Mouse (Mus musculus): ENCODE results near the gene D630045J12Rik. TPM values are rescaled to one million over a fixed set of nuclear protein-coding genes. Genes with fewer than 3 reads are reported as not detected.

D630045J12Rik gene
- polyA plus RNA-seq, 1 experiment from 2014 or later = 18.8 TPM

DNA sequence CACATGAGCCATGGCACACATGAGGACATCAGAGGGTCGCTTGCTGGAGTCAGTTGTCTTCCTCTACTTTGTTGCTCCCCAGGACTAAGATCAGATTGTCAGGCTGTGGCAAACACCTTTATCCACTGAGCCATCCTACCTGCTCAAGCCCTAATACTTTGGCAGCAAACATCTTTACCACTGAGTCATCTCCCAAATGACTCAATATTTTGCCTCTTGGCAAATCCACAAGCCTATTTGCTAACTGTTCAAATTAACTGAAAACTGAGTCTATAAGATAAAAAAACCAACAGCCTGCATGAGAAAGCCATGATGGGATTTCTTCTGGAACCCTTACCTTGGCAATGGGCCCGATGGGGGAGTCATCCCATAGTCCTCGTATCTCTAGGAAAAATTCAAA is 114.7 kb downstream of the D630045J12Rik start:
- Histone ChIP-seq H3K4me3 (replicated peaks; ENCODE audit: low read length) (no peak overlapping the region), H3K9ac (no peak overlapping the region), H3K27ac (no peak overlapping the region), H3K27me3 (ENCODE audit: control insufficient read depth, insufficient read depth, low read length) (no peaks in the 10 kb centered on the region), H3K9me3 (ENCODE audit: control insufficient read depth, low read length) (no peaks in the 10 kb centered on the region), H3K36me3 (replicated peaks; ENCODE audit: control insufficient read depth, insufficient read depth) (peaks cover 83% of the 10 kb centered on the region), H3K4me1 (replicated peaks; ENCODE audit: control insufficient read depth, insufficient read depth, low read length) (no peaks in the 10 kb centered on the region), H3K4me2 (replicated peaks) (no peak overlapping the region)
- no peak for DNase-seq (ENCODE audit: low spot score)
- no peak for ATAC-seq (ENCODE audit: low FRiP score)
- WGBS = 93% methylated on average over 3 of the region's 3 CpGs

GRCm38 (mm10) chr6:38134806-38135559 is 118.8 kb downstream of the D630045J12Rik start:
- DNase-seq (ENCODE audit: low spot score) = no peak
- H3K27ac ChIP-seq = no peak overlapping the region
- H3K9ac ChIP-seq = no peak overlapping the region
- H3K36me3 ChIP-seq (replicated peaks; ENCODE audit: control insufficient read depth, insufficient read depth) = peaks cover 68% of the 10 kb centered on the region
- no peak overlapping the region for H3K4me2 ChIP-seq (replicated peaks)
- H3K27me3 ChIP-seq (ENCODE audit: control insufficient read depth, insufficient read depth, low read length) = no peaks in the 10 kb centered on the region
- no peaks in the 10 kb centered on the region for H3K9me3 ChIP-seq (ENCODE audit: control insufficient read depth, low read length)
- WGBS = 90% methylated on average over 8 of the region's 8 CpGs
- no peaks in the 10 kb centered on the region for H3K4me1 ChIP-seq (replicated peaks; ENCODE audit: control insufficient read depth, insufficient read depth, low read length)
- H3K4me3 ChIP-seq (replicated peaks; ENCODE audit: low read length) = no peak overlapping the region
- peak; percentile 43; the same call in 1 of the 2 replicates for ATAC-seq (ENCODE audit: low FRiP score)

DNA sequence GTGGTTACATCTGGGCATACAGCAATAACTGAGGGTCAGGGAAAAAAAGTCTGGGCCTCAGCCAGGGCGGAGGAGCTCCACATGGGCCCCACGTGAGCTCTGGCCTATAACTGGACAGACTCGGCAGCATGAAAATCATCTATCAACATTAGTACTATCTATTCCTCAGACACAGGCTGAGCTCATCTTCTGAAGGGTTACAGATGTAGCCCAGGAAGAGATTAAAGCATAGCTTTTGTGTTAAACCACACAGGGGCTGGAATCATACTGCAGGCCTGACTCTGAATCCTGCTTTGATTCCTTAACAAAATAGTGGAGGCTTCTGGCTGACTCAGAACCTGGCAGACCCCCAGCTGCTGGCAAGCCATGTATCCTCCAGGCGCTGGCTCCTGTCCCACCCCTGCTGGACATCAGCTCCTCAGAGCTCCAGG is 122.0 kb downstream of the D630045J12Rik start:
- no peak overlapping the region for H3K9ac ChIP-seq
- no peak overlapping the region for H3K4me3 ChIP-seq (replicated peaks; ENCODE audit: low read length)
- WGBS = 81% methylated on average over 4 of the region's 4 CpGs
- no peaks in the 10 kb centered on the region for H3K27me3 ChIP-seq (ENCODE audit: control insufficient read depth, insufficient read depth, low read length)
- ATAC-seq (ENCODE audit: low FRiP score) (no peak), DNase-seq (ENCODE audit: low spot score) (no peak)
- H3K4me2 ChIP-seq (replicated peaks) = no peak overlapping the region
- no peaks in the 10 kb centered on the region for H3K9me3 ChIP-seq (ENCODE audit: control insufficient read depth, low read length)
- no peaks in the 10 kb centered on the region for H3K4me1 ChIP-seq (replicated peaks; ENCODE audit: control insufficient read depth, insufficient read depth, low read length)
- H3K27ac ChIP-seq = no peak overlapping the region
- peaks cover 70% of the 10 kb centered on the region for H3K36me3 ChIP-seq (replicated peaks; ENCODE audit: control insufficient read depth, insufficient read depth)

- Histone ChIP-seq H3K4me2 (replicated peaks) (no peak overlapping the region), H3K9ac (no peak overlapping the region), H3K4me1 (replicated peaks; ENCODE audit: control insufficient read depth, insufficient read depth, low read length) (no peaks in the 10 kb centered on the region), H3K9me3 (ENCODE audit: control insufficient read depth, low read length) (no peaks in the 10 kb centered on the region), H3K27me3 (ENCODE audit: control insufficient read depth, insufficient read depth, low read length) (no peaks in the 10 kb centered on the region), H3K36me3 (replicated peaks; ENCODE audit: control insufficient read depth, insufficient read depth) (peaks cover 61% of the 10 kb centered on the region), H3K27ac (no peak overlapping the region), H3K4me3 (replicated peaks; ENCODE audit: low read length) (no peak overlapping the region)
- 98% methylated on average over 5 of the region's 5 CpGs for WGBS
- ATAC-seq (ENCODE audit: low FRiP score) (no peak), DNase-seq (ENCODE audit: low spot score) (no peak)
Measured at GRCm38 (mm10) chr6:38129883-38130282, 123.9 kb downstream of the D630045J12Rik start.

GRCm38 (mm10) chr6:38128115-38128514 is 125.7 kb downstream of the D630045J12Rik start:
- H3K36me3 ChIP-seq (replicated peaks; ENCODE audit: control insufficient read depth, insufficient read depth) = peaks cover 71% of the 10 kb centered on the region
- no peak for ATAC-seq (ENCODE audit: low FRiP score)
- WGBS = 90% methylated on average over 14 of the region's 14 CpGs

DNA sequence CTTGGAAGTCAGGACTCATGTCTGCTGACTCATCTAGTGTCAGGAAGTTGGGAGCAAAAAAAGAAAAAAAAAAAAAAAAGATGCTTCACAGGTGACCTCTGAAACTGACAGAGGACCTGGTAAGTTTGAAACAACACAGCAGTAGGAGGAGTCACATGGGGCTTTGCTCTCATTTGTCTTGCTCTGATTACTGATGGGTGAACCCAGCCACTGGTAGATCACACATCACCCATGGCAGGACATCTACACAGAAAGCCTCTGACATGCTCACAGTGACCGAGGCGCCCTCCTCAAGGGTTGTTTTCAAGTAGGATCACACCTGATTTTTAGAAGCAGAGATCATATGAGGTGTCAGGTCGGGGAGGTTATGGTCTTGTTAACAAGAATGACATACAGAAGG is 128.3 kb downstream of the D630045J12Rik start:
- Histone ChIP-seq H3K9ac (no peak overlapping the region), H3K9me3 (ENCODE audit: control insufficient read depth, low read length) (no peaks in the 10 kb centered on the region), H3K27me3 (ENCODE audit: control insufficient read depth, insufficient read depth, low read length) (no peaks in the 10 kb centered on the region), H3K27ac (no peak overlapping the region), H3K4me3 (replicated peaks; ENCODE audit: low read length) (no peak overlapping the region), H3K36me3 (replicated peaks; ENCODE audit: control insufficient read depth, insufficient read depth) (peaks cover 56% of the 10 kb centered on the region), H3K4me1 (replicated peaks; ENCODE audit: control insufficient read depth, insufficient read depth, low read length) (no peaks in the 10 kb centered on the region), H3K4me2 (replicated peaks) (no peak overlapping the region)
- DNase-seq (ENCODE audit: low spot score) = no peak
- WGBS = 97% methylated on average over 3 of the region's 3 CpGs
- ATAC-seq (ENCODE audit: low FRiP score) = no peak

More at GRCm38 (mm10) chr6:38128115-38128514, 125.7 kb downstream of the D630045J12Rik start:
- Histone ChIP-seq H3K27me3 (ENCODE audit: control insufficient read depth, insufficient read depth, low read length) (no peaks in the 10 kb centered on the region), H3K4me1 (replicated peaks; ENCODE audit: control insufficient read depth, insufficient read depth, low read length) (no peaks in the 10 kb centered on the region), H3K27ac (no peak overlapping the region), H3K9me3 (ENCODE audit: control insufficient read depth, low read length) (no peaks in the 10 kb centered on the region), H3K4me3 (replicated peaks; ENCODE audit: low read length) (no peak overlapping the region), H3K4me2 (replicated peaks) (no peak overlapping the region), H3K9ac (no peak overlapping the region)
- DNase-seq (ENCODE audit: low spot score) = no peak

DNA sequence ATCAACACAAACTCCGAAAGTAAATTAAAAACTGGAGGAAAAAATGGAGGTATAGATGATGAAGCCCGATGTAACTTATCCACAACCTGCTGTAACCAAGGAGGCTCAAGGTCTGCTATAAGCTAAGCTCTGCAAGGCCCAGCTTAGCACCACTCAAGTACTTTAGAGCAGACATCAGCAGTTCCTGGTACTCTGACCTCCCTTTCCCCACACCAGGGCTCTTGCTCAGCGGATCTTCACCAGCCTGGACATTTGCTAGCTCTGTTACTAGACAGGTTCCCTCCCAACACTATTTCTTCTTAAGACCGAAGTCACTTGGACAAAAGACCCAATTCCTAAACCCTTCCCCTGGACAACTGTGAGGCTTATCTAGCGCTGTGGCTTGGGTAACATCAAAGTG is 128.9 kb downstream of the D630045J12Rik start:
- DNase-seq (ENCODE audit: low spot score) (no peak), ATAC-seq (ENCODE audit: low FRiP score) (no peak)
- Histone ChIP-seq H3K4me3 (replicated peaks; ENCODE audit: low read length) (no peak overlapping the region), H3K27ac (no peak overlapping the region), H3K9me3 (ENCODE audit: control insufficient read depth, low read length) (no peaks in the 10 kb centered on the region), H3K9ac (no peak overlapping the region), H3K4me1 (replicated peaks; ENCODE audit: control insufficient read depth, insufficient read depth, low read length) (no peaks in the 10 kb centered on the region), H3K36me3 (replicated peaks; ENCODE audit: control insufficient read depth, insufficient read depth) (peaks cover 50% of the 10 kb centered on the region), H3K4me2 (replicated peaks) (no peak overlapping the region), H3K27me3 (ENCODE audit: control insufficient read depth, insufficient read depth, low read length) (no peaks in the 10 kb centered on the region)
- WGBS = 98% methylated on average over 5 of the region's 5 CpGs

DNA sequence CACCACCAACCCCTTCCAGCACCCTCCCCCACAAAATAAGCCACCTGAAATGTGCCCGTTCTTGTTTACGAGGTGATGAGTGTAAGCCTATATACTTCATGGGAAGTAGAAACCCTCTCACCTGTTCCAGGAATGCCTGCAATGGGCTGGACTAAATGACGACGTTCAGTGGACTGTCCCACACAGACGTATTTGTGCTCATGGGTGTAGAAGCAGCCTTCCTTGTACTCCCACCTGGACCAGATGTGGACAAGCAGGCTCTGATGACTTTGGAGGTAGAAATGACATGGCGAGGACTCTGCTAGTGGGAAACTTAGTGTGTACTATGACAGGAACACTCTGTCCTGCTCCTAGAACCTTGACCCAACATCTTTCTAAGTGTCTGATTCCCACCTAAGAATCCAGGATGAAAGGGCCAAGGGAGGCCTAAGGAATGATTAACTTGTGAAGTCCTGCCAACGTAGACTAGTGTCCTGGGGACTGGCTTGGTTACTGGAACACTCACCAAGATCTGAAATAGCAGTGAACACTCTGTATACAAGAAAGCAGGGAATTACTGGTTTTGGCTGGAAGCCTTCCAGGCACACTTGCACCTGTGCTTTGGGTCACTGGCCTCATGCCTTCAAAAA is 129.5 kb downstream of the D630045J12Rik start, which contains the start of gene Atp6v0a4:
Atp6v0a4 (minus strand) TSS at position 380 of the 629 bp plus-strand sequence.
- WGBS = 94% methylated on average over 7 of the region's 7 CpGs
- no peak for DNase-seq (ENCODE audit: low spot score)
- Histone ChIP-seq H3K36me3 (replicated peaks; ENCODE audit: control insufficient read depth, insufficient read depth) (peaks cover 45% of the 10 kb centered on the region), H3K27me3 (ENCODE audit: control insufficient read depth, insufficient read depth, low read length) (no peaks in the 10 kb centered on the region), H3K4me3 (replicated peaks; ENCODE audit: low read length) (no peak within 1 kb of the TSS), H3K9me3 (ENCODE audit: control insufficient read depth, low read length) (no peaks in the 10 kb centered on the region), H3K27ac (no peak within 1 kb of the TSS), H3K4me2 (replicated peaks) (no peak within 1 kb of the TSS), H3K4me1 (replicated peaks; ENCODE audit: control insufficient read depth, insufficient read depth, low read length) (no peaks in the 10 kb centered on the region), H3K9ac (no peak within 1 kb of the TSS)
- ATAC-seq (ENCODE audit: low FRiP score) = no peak

- Histone ChIP-seq H3K27me3 (ENCODE audit: control insufficient read depth, insufficient read depth, low read length) (no peaks in the 10 kb centered on the region), H3K27ac (no peak overlapping the region), H3K4me2 (replicated peaks) (no peak overlapping the region), H3K4me1 (replicated peaks; ENCODE audit: control insufficient read depth, insufficient read depth, low read length) (no peaks in the 10 kb centered on the region), H3K9ac (no peak overlapping the region), H3K4me3 (replicated peaks; ENCODE audit: low read length) (no peak overlapping the region), H3K9me3 (ENCODE audit: control insufficient read depth, low read length) (no peaks in the 10 kb centered on the region), H3K36me3 (replicated peaks; ENCODE audit: control insufficient read depth, insufficient read depth) (peaks cover 42% of the 10 kb centered on the region)
- ATAC-seq (ENCODE audit: low FRiP score) (no peak), DNase-seq (ENCODE audit: low spot score) (no peak)
- 81% methylated on average over 18 of the region's 18 CpGs for WGBS
Measured at GRCm38 (mm10) chr6:38123471-38124206, 130.2 kb downstream of the D630045J12Rik start.
